Mouse (Mus musculus) 3T3-L1 (cell line): ENCODE results near the gene Cyp2b10.
A peak's percentile ranks its signal among the peaks of the same experiment; 100 is the strongest.

Experiments used
- DNase-seq: peaks from one replicate; pipeline ENCODE4 v3.0.0-alpha.2; 2015; ENCODE audit warnings: low read depth, low spot score

Gene Cyp2b10

DNA sequence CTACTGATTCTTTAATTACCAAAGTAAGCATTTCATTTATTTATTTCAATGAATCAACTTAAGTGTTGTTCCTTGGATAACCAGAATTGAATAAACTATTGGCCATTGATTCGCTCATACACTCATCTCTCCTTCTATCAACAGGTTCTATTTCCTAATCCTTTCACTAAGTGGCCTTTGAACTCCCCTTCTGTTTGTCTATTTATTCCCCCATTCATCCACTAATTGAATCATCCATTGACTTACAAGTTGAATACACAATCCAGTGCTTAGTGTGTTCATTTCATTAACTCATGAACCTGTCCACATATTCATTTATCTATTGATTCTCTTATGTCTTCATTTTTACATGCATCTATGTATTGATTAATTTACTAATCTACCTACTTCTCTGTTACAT is 18.7 kb downstream of the Cyp2b10 start:
- DNase-seq, result no peak

DNA sequence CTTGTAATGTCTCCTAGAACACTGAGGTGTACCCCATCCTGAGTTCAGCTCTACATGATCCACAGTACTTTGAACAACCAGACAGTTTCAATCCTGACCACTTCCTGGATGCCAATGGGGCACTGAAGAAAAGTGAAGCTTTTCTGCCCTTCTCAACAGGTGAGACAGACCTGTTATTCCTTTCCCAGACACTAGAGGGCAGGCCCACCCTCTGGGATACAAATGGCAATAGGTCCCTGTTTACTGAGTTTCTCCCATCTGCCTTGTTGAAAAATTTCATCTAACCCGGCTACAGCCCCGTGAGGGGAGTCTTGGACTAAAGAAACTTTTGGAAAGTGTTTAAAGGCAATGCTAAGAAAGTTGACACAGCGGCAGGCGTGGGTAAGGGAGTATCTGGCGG is 19.9 kb downstream of the Cyp2b10 start:
- DNase-seq, result peak; percentile 30

DNA sequence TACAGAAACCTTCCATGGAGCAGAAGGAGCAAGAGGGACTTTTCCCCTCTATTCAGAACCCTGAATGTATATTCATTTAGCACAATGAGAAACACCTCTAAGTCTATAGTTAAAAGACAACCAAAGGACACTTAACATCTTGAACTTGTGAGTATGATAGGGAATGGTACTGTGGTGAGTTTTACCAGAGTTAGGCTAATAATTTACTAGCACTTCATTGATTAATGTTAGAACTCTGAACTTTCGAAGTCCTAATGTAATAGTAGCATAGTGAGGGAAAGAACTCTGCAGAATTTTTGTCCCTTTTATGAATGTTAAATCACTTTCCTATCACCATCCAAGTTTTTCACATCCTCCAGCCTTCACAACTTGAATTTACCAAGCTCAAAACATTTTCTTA is 22.0 kb downstream of the Cyp2b10 start:
- DNase-seq, result no peak

DNA sequence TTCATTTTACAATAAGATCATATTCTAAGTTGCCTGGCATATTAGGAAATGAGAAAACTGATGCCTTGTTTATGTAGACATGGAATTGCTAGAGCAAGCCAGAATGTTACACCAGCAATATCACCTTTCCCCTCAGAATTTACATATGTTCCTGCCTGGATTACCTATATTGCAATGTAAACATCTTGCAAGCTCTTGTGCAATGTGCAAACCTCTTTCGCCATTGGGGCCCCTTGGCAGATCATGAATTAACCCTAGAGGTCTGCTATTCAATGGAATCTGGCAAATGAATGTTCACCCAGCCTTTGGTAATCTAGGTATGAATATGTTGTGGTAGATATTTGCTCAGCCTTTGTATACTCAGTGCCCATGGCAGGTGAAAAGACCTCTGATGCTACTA is 47.9 kb downstream of the Cyp2b10 start:
- DNase-seq, result no peak
